In the genomic region with DNA sequence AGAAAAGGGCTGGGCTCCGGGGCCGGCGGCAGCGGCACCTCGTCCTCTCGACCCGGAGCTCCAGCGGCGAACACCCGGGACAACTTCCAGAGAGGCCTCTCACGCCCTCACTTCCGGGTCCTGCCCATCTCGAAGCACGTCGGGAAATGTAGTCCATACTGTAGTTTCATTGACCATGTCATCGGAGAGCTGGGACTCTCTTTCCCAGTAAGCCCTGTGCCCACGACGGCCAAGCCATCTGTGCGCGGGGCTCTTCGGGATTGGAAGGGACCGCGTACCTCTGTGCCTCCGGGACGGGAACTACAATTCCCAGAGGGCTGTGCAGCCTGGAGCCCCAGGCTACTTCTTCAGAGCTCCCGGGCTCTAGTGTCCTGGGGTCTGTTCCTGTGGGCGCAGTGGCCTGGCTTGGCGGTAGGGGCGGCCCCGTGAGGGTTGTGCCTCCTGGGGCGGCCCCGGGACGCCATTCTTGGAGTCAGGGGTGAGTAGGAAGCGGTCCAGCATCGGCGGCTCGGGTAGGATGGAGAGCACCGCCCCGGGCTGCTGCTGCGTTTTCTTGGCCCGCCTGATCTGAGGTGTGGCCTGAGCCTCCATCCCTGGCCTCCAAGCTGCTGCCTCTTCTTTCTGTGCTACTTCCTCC, we compare ENCODE assay signal across 8 mouse cellular contexts. TPM values are rescaled to one million over a fixed set of nuclear protein-coding genes. Genes with fewer than 3 reads are reported as not detected.
DNase-seq lines count a peak whose midpoint lies in the region; ATAC-seq and TF ChIP-seq lines count a peak whose summit lies in the region.

Erp44 (minus strand) TSS at position 61 of the 637 bp plus-strand sequence.
Invs (plus strand) TSS at position 263 of the 637 bp plus-strand sequence.

- no peaks in the 10 kb centered on the region for H3K27me3 ChIP-seq in megakaryocyte, embryonic 14.5 days (replicated peaks)

- H3K4me1 ChIP-seq in cortical plate, adult 2 months (ENCODE audit: control insufficient read depth, insufficient read depth, low read length): peaks cover 3% of the 10 kb centered on the region; the same call in 1 of the 2 replicates
- peaks cover 31% of the 10 kb centered on the region for H3K4me1 ChIP-seq in megakaryocyte, embryonic 14.5 days

- H3K27ac ChIP-seq in cortical plate, adult 2 months (ENCODE audit: insufficient read depth, low read length): peak within 1 kb of the TSS; percentile 62

- DNase-seq in gastrocnemius, adult 8-10 months (ENCODE audit: low spot score in 2 of 2): peak; percentile 91 to 96
- peak; percentile 96 for DNase-seq in hindlimb bud, embryonic 11.5 days (ENCODE audit: extremely low spot score, low read depth, low spot score)
- DNase-seq in left cerebral cortex, adult 8-10 months (ENCODE audit: low spot score in 2 of 2): peak; percentile 87 to 98
- DNase-seq in right cerebral cortex, postnatal 10 days (ENCODE audit: low spot score in 2 of 2): peak; percentile 97 to 98
- peak; percentile 80 for DNase-seq in urinary bladder, postnatal 25 days (ENCODE audit: low spot score)

- H3K36me3 ChIP-seq in megakaryocyte, embryonic 14.5 days (replicated peaks; ENCODE audit: low read length): peaks cover 18% of the 10 kb centered on the region

- TF ChIP-seq POLR2A in cortical plate, adult 2 months (IDR thresholded peaks at IDR 0.05; ENCODE audit: extremely low read depth, insufficient read depth, low read length): peak; percentile 82; the same call in 1 of the 2 replicates

- peak; percentile 98 for ATAC-seq in activated CD4-positive, CD25-positive, alpha-beta regulatory T cell, adult 4 months

- H3K4me3 ChIP-seq in cortical plate, adult 2 months (ENCODE audit: insufficient read depth, low read length): peak within 1 kb of the TSS; percentile 87
- H3K4me3 ChIP-seq in megakaryocyte, embryonic 14.5 days (replicated peaks): peak within 1 kb of the TSS; percentile 100

- H3K9me3 ChIP-seq in megakaryocyte, embryonic 14.5 days: no peaks in the 10 kb centered on the region

- no peak for TF ChIP-seq CTCF in cortical plate, adult 2 months (IDR thresholded peaks at IDR 0.05; ENCODE audit: extremely low read depth, insufficient read depth, low read length)

RNA-seq across cellular contexts. Expression of gene Erp44, which starts in this region (rescaled TPM):
- 10 to 100 TPM; 56.1 to 71.5 TPM for polyA plus RNA-seq in activated CD4-positive, CD25-positive, alpha-beta regulatory T cell, adult 4 months (2017; shearing (Covaris generic))
- 25.0 and 28.6 TPM in 2 replicates for polyA plus RNA-seq in cortical plate, adult 2 months (2012; rRNA removed)
- 10 to 100 TPM; 22.0 to 29.4 (median 25.7) TPM for total RNA-seq in gastrocnemius, adult 8-10 months (2022)
- total RNA-seq in left cerebral cortex, adult 8-10 months (2022): 10 to 100 TPM; 27.3 to 33.4 (median 32.5) TPM
- polyA plus RNA-seq in megakaryocyte, embryonic 14.5 days (2012; ENCODE audit: insufficient read depth, low replicate concordance): 4.0 and 9.1 TPM in 2 replicates

RNA-seq across cellular contexts. Expression of gene Invs, which starts in this region (rescaled TPM):
- polyA plus RNA-seq in activated CD4-positive, CD25-positive, alpha-beta regulatory T cell, adult 4 months (2017; shearing (Covaris generic)): 10 to 100 TPM in 1 of 2 experiments, 1 to 10 TPM in 1; 9.4 to 10.5 TPM
- polyA plus RNA-seq in cortical plate, adult 2 months (2012; rRNA removed): 10.4 and 10.7 TPM in 2 replicates
- total RNA-seq in gastrocnemius, adult 8-10 months (2022): 1 to 10 TPM; 1.8 to 2.7 (median 2.3) TPM
- 10 to 100 TPM; 13.9 to 16.8 (median 15.8) TPM for total RNA-seq in left cerebral cortex, adult 8-10 months (2022)
- polyA plus RNA-seq in megakaryocyte, embryonic 14.5 days (2012; ENCODE audit: insufficient read depth, low replicate concordance): 1.0 and 2.4 TPM in 2 replicates

Comparison
In these comparisons a context has a peak if more than half of its experiments do, and no peak if none do; other contexts are left out.
1. Peak in every context shown above with its lines: DNase-seq, ATAC-seq, H3K4me3 ChIP-seq and H3K27ac ChIP-seq.
2. RNA of gene Invs (total RNA-seq): 13.9 to 16.8 TPM in left cerebral cortex, adult 8-10 months; 1.8 to 2.7 TPM in gastrocnemius, adult 8-10 months; every median in the first group is over 4 times any median in the second.